Comparison of ENCODE assay signal across 26 mouse cellular contexts in the genomic region with DNA sequence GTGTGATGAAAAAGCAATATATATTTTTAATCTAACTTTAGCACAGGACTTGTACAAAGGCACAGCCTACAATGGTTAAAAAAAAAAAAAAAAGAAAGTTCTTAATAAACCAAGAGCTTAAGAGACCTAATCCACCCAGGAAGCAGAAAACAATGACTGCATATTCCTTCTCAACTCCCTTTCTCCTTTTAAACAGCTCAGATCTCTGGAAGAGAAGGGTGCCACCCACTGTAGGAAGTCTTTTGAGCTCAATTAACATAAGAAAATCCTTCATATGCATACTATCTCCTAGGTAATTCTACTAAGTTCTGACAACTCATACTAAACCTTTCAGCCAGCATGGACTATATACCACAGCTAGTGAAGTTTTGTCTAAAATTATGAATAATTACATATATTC.
"Had no signal": no experiment of that assay in that cellular context is flagged by ENCODE, and none has a peak within 500 bp of the region (broad histone marks: within the 10 kb centered on the region; RNA-seq: fewer than 3 reads in every experiment).

No protein-coding gene starts in this region.

- ATAC-seq: forebrain, embryonic 13.5 days; forebrain, embryonic 14.5 days; forebrain, embryonic 15.5 days; forebrain, embryonic 16.5 days; forebrain, postnatal 0 days had no signal

- H3K4me2 ChIP-seq: embryonic facial prominence, embryonic 12.5 days; embryonic facial prominence, embryonic 13.5 days; embryonic facial prominence, embryonic 15.5 days; forebrain, embryonic 12.5 days; forebrain, embryonic 13.5 days; forebrain, embryonic 15.5 days had no signal

- H3K9me3 ChIP-seq: embryonic facial prominence, embryonic 10.5 days; embryonic facial prominence, embryonic 12.5 days; embryonic facial prominence, embryonic 13.5 days; embryonic facial prominence, embryonic 15.5 days; forebrain, embryonic 10.5 days; forebrain, embryonic 12.5 days; forebrain, embryonic 13.5 days; forebrain, embryonic 15.5 days; heart, embryonic 10.5 days had no signal

- H3K36me3 ChIP-seq: embryonic facial prominence, embryonic 10.5 days; embryonic facial prominence, embryonic 12.5 days; embryonic facial prominence, embryonic 13.5 days; embryonic facial prominence, embryonic 15.5 days; forebrain, embryonic 10.5 days; forebrain, embryonic 12.5 days; forebrain, embryonic 15.5 days; heart, embryonic 10.5 days had no signal

- H3K27ac ChIP-seq: embryonic facial prominence, embryonic 10.5 days; embryonic facial prominence, embryonic 12.5 days; embryonic facial prominence, embryonic 13.5 days; embryonic facial prominence, embryonic 15.5 days; forebrain, embryonic 10.5 days; forebrain, embryonic 12.5 days; forebrain, embryonic 13.5 days; forebrain, embryonic 15.5 days; gastrocnemius, adult 2 months; heart, adult 2 months; heart, embryonic 10.5 days had no signal

- H3K9ac ChIP-seq: embryonic facial prominence, embryonic 12.5 days; embryonic facial prominence, embryonic 13.5 days; embryonic facial prominence, embryonic 15.5 days; forebrain, embryonic 12.5 days; forebrain, embryonic 13.5 days; forebrain, embryonic 15.5 days; forebrain, postnatal 0 days had no signal

- DNase-seq: cerebellum, postnatal 10 days; cerebellum, postnatal 14 days; cerebellum, postnatal 25 days; cerebellum, postnatal 36 days; embryo, embryonic 11 days; forebrain, postnatal 0 days; gastrocnemius, adult 2 months; gastrocnemius, postnatal 10 days; gastrocnemius, postnatal 14 days; gastrocnemius, postnatal 25 days; gastrocnemius, postnatal 36 days; heart, adult 11 months; heart, adult 18-20 months; heart, adult 2 months had no signal

- H3K4me1 ChIP-seq: embryonic facial prominence, embryonic 10.5 days; embryonic facial prominence, embryonic 12.5 days; embryonic facial prominence, embryonic 13.5 days; embryonic facial prominence, embryonic 15.5 days; forebrain, embryonic 10.5 days; forebrain, embryonic 12.5 days; forebrain, embryonic 13.5 days; forebrain, embryonic 15.5 days; heart, embryonic 10.5 days had no signal

- H3K27me3 ChIP-seq: embryonic facial prominence, embryonic 12.5 days; embryonic facial prominence, embryonic 13.5 days; embryonic facial prominence, embryonic 15.5 days; forebrain, embryonic 12.5 days; forebrain, embryonic 13.5 days; forebrain, embryonic 15.5 days had no signal

- H3K4me3 ChIP-seq: embryonic facial prominence, embryonic 10.5 days; embryonic facial prominence, embryonic 12.5 days; embryonic facial prominence, embryonic 13.5 days; embryonic facial prominence, embryonic 15.5 days; erythroblast, embryonic 14.5 days; forebrain, embryonic 10.5 days; forebrain, embryonic 12.5 days; forebrain, embryonic 13.5 days; forebrain, embryonic 15.5 days; gastrocnemius, adult 2 months; heart, adult 2 months; heart, embryonic 10.5 days had no signal
